Mouse (Mus musculus) lung, embryonic 16.5 days (tissue): ENCODE measurements around the gene Grid2. TPM values are rescaled to one million over a fixed set of nuclear protein-coding genes. Genes with fewer than 3 reads are reported as not detected.

Source experiments
- ATAC-seq: fragments of 200-750 bp; cut with Nextera tagmentation; 2 replicates; pipeline ENCODE4 v1.8.0; 2017; ENCODE audit warnings: low read depth, mild to moderate bottlenecking, moderate library complexity
- H3K27ac ChIP-seq: fragments of 300-500 bp; sonication (generic); 2 replicates; pipeline ENCODE4 v1.5.1; 2014; ENCODE audit warnings: mild to moderate bottlenecking, control low read depth, low read length
- H3K27me3 ChIP-seq: fragments of 300-500 bp; sonication (generic); 2 replicates; pipeline ENCODE4 v1.6.1; 2014; ENCODE audit warnings: low read depth, low read length, mixed read lengths; ENCODE audit not compliant: control insufficient read depth, insufficient read depth
- H3K36me3 ChIP-seq: fragments of 300-500 bp; sonication (generic); 2 replicates; pipeline ENCODE4 v1.6.1; 2014; ENCODE audit warnings: low read length; ENCODE audit not compliant: control insufficient read depth, insufficient read depth
- H3K4me1 ChIP-seq: fragments of 300-500 bp; sonication (generic); replicated peaks from 2 replicates; pipeline ENCODE4 v1.6.1; 2014; ENCODE audit warnings: low read length, mixed read lengths; ENCODE audit not compliant: control insufficient read depth, insufficient read depth
- H3K4me2 ChIP-seq: fragments of 300-500 bp; sonication (generic); 2 replicates; pipeline ENCODE4 v1.6.1; 2014; ENCODE audit warnings: low read depth, low read length, control low read depth
- H3K4me3 ChIP-seq: fragments of 300-500 bp; sonication (generic); 2 replicates; pipeline ENCODE4 v1.5.1; 2014; ENCODE audit warnings: mild to moderate bottlenecking, low read length, control low read depth
- H3K9ac ChIP-seq: fragments of 300-500 bp; sonication (generic); 2 replicates; pipeline ENCODE4 v1.6.1; 2014; ENCODE audit warnings: low read length, control low read depth
- H3K9me3 ChIP-seq: fragments of 300-500 bp; sonication (generic); 2 replicates; pipeline ENCODE4 v1.6.1; 2016; ENCODE audit warnings: low read length; ENCODE audit not compliant: control insufficient read depth
- WGBS: fragments of 180-500 bp; shearing (Covaris S2); extraction: QIAGEN DNeasy Blood & Tissue Kit; methylation state at CpG from one replicate; pipeline ENCODE4 v1.1.7; 2014; 5-methylcytosine and 5-hydroxymethylcytosine counted together
- polyA plus RNA-seq: library from polyadenylated mRNA; unstranded; fragments of >200 nt; fragmentation: Nextera tagmentation; extraction: Ambion mirVana; gene quantifications from 2 replicates; pipeline ENCODE4 v1.2.1, GENCODE M21; 2015

Gene Grid2
- polyA plus RNA-seq, 1 experiment from 2014 or later, result 1.1 TPM

DNA sequence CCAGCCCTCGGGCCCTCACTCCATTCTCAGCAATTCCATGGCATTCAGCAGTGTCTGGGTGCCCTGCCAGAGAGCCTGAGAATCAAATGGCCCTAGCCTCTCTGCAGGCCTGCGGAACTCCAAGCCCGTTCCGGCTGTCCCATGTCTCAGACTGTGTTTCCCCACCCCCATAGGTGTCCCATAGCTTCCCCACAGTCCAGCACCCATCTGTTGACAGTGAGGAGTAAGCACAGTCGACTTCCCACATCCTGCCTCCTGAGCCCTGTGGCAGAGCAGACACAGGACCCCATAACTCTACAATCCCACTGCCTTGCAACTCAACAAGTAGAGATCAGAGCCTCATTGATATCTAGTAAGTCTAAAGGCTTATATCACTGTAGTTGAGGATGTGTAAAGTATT, 1192.5 kb downstream of the Grid2 start:
- Histone ChIP-seq H3K4me1 (no peaks in the 10 kb centered on the region), H3K9me3 (no peaks in the 10 kb centered on the region), H3K36me3 (no peaks in the 10 kb centered on the region), H3K4me2 (no peak overlapping the region), H3K4me3 (no peak overlapping the region), H3K27ac (no peak overlapping the region), H3K27me3 (no peaks in the 10 kb centered on the region), H3K9ac (no peak overlapping the region)
- ATAC-seq, result no peak
- WGBS, result 72% methylated on average over 5 of the region's 5 CpGs

GRCm38 (mm10) chr6:64448864-64449355, 1193.2 kb downstream of the Grid2 start:
- no peak for ATAC-seq
- WGBS, result 64% methylated on average over 4 of the region's 4 CpGs
- no peak overlapping the region for H3K4me2 ChIP-seq
- no peaks in the 10 kb centered on the region for H3K9me3 ChIP-seq
- H3K36me3 ChIP-seq, result no peaks in the 10 kb centered on the region
- H3K4me1 ChIP-seq, result no peaks in the 10 kb centered on the region
- no peaks in the 10 kb centered on the region for H3K27me3 ChIP-seq
- H3K27ac ChIP-seq, result no peak overlapping the region
- no peak overlapping the region for H3K9ac ChIP-seq
- H3K4me3 ChIP-seq, result no peak overlapping the region

DNA sequence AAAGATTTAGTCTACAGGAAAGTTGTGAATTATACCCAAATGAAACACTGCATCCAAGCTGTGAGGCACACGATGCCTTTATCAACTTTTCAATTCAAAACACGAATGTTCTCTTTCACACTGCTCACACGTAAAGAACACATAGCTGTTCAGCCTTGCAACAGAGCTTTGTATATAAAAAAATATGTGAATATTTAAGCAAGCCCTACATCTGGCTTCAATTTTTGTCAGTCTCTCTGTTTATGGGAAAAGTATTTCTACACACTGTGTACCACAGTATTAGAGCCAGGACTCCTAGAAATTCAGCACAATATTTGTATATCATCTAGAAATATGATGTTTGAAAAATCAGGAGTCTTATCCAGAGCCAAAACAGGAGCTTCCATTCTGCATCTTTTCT, 1195.1 kb downstream of the Grid2 start:
- no peaks in the 10 kb centered on the region for H3K27me3 ChIP-seq
- H3K9me3 ChIP-seq, result no peaks in the 10 kb centered on the region
- no peaks in the 10 kb centered on the region for H3K36me3 ChIP-seq
- no peak overlapping the region for H3K4me2 ChIP-seq
- no peaks in the 10 kb centered on the region for H3K4me1 ChIP-seq
- H3K27ac ChIP-seq, result no peak overlapping the region
- ATAC-seq, result peak; percentile 51; the same call in 1 of the 2 replicates
- H3K4me3 ChIP-seq, result no peak overlapping the region
- 64% methylated on average over 3 of the region's 3 CpGs for WGBS
- H3K9ac ChIP-seq, result no peak overlapping the region

- ATAC-seq, result no peak
- no peaks in the 10 kb centered on the region for H3K36me3 ChIP-seq
- no peak overlapping the region for H3K4me3 ChIP-seq
- no peak overlapping the region for H3K4me2 ChIP-seq
- no peaks in the 10 kb centered on the region for H3K9me3 ChIP-seq
- WGBS, result 79% methylated on average over 3 of the region's 3 CpGs
- H3K27me3 ChIP-seq, result no peaks in the 10 kb centered on the region
- no peak overlapping the region for H3K9ac ChIP-seq
- no peak overlapping the region for H3K27ac ChIP-seq
- no peaks in the 10 kb centered on the region for H3K4me1 ChIP-seq
Observed at GRCm38 (mm10) chr6:64479884-64480283, 1224.2 kb downstream of the Grid2 start.

DNA sequence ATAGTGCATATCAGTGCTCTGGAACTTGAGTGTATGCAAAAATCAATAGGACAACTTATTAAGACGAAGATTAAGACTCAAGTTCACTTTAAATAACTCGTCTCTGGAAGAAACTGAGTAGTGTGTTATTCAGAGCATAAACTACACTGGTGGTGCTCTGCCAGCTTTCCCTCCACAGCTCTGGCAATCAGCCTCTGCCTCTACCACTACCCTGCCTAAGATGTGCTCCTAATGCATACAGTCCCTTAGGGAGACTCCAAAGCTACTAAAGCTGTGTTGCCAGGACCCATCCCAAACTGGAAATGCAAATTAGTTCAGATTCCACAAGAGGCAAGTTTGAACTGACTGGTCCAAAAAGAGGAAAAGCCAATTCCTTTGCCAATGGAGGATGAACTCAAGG, 1224.9 kb downstream of the Grid2 start:
- no peaks in the 10 kb centered on the region for H3K27me3 ChIP-seq
- H3K27ac ChIP-seq, result no peak overlapping the region
- no peak for ATAC-seq
- no peak overlapping the region for H3K4me2 ChIP-seq
- no peaks in the 10 kb centered on the region for H3K4me1 ChIP-seq
- no peaks in the 10 kb centered on the region for H3K9me3 ChIP-seq
- no peak overlapping the region for H3K4me3 ChIP-seq
- 71% methylated on average over 2 of the region's 2 CpGs for WGBS
- no peak overlapping the region for H3K9ac ChIP-seq
- H3K36me3 ChIP-seq, result no peaks in the 10 kb centered on the region

DNA sequence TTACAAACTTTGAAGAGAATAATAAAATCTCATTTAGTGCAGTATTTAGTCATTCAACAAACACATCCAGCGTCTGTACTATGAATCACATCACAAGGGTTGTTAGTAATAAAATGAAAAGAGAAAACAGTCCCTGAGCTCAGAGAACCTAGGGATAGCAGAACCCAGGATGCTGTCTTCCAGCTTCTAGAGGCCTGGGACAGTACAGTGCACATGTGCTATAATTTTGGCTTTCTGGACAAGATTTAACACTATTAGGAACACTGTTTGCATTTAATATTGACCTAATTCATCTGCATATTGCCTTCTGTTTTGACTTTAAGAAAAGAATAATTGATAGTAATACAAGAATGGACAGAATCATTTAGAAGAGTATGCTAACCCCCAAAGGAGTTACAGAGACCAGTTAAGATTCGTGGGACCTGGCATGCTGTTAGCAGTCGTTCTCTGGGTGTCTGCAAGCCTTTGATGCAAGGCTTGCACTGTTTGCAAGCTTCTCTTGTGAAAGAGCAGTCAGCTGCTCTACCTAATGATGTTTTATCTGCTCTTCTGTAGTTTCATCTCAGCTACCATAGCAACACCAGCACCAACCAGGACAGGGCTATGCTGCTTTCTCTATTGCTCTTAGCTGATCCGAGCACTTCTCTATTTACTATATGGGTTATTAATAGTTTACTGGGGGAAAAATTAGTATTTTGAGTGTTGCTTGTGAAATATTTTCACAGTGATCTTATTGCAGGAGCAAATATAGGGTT, 1234.8 kb downstream of the Grid2 start:
- no peaks in the 10 kb centered on the region for H3K36me3 ChIP-seq
- no peak for ATAC-seq
- H3K4me2 ChIP-seq, result no peak overlapping the region
- no peaks in the 10 kb centered on the region for H3K9me3 ChIP-seq
- WGBS, result 59% methylated on average over 4 of the region's 4 CpGs
- H3K27ac ChIP-seq, result no peak overlapping the region
- no peak overlapping the region for H3K4me3 ChIP-seq
- no peaks in the 10 kb centered on the region for H3K27me3 ChIP-seq
- H3K4me1 ChIP-seq, result no peaks in the 10 kb centered on the region
- no peak overlapping the region for H3K9ac ChIP-seq

GRCm38 (mm10) chr6:64504394-64504793, 1248.7 kb downstream of the Grid2 start:
- no peaks in the 10 kb centered on the region for H3K9me3 ChIP-seq
- ATAC-seq, result no peak
- WGBS, result 43% methylated on average over 1 of the region's 1 CpGs

DNA sequence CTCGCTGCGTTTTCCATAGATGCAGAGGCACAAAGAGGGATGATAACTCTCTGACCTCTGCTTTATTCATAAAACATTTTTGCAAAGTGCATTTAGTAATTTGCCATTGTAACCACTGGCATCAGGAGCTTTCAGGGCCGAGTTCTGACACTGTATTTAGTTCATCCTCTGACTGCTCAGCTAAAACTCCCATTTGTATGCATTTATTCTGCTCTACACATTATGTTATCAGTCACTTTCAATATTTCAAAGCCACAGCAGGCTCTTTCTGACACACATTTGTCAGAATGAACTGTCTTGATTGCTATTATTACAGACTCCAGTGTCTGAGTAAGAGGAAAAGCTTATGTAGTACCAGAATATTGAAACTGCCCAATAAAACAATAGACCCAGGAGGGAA, 1286.5 kb downstream of the Grid2 start:
- H3K4me1 ChIP-seq, result no peaks in the 10 kb centered on the region
- no peak for ATAC-seq
- H3K4me3 ChIP-seq, result no peak overlapping the region
- H3K9ac ChIP-seq, result no peak overlapping the region
- WGBS, result 54% methylated on average over 3 of the region's 3 CpGs
- H3K9me3 ChIP-seq, result no peaks in the 10 kb centered on the region
- H3K27ac ChIP-seq, result no peak overlapping the region
- no peak overlapping the region for H3K4me2 ChIP-seq
- H3K27me3 ChIP-seq, result no peaks in the 10 kb centered on the region
- H3K36me3 ChIP-seq, result no peaks in the 10 kb centered on the region

More at GRCm38 (mm10) chr6:64504394-64504793, 1248.7 kb downstream of the Grid2 start:
- Histone ChIP-seq H3K9ac (no peak overlapping the region), H3K27me3 (no peaks in the 10 kb centered on the region), H3K4me2 (no peak overlapping the region), H3K4me1 (no peaks in the 10 kb centered on the region), H3K4me3 (no peak overlapping the region), H3K36me3 (no peaks in the 10 kb centered on the region), H3K27ac (no peak overlapping the region)

DNA sequence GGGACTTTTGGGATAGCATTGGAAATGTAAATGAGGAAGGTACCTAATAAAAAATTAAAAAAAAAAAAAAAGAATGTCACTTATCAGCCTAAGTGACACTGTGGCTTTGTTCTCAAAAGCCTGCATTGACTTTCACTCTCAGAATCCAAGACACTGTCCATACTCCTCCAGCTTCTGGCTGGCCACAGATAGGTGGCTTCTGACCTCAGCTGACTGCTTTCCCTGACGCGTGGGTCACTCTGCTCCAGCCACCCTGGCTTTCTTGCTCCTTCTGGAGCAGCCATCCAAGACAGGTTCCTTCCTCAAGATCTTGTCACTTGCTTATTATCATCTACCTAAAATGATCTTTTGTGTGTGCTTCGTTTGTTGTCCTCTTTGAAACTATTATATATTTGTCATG, 1298.0 kb downstream of the Grid2 start:
- no peaks in the 10 kb centered on the region for H3K4me1 ChIP-seq
- ATAC-seq, result no peak
- no peak overlapping the region for H3K27ac ChIP-seq
- no peak overlapping the region for H3K4me3 ChIP-seq
- H3K9me3 ChIP-seq, result no peaks in the 10 kb centered on the region
- no peaks in the 10 kb centered on the region for H3K36me3 ChIP-seq
- no peaks in the 10 kb centered on the region for H3K27me3 ChIP-seq
- no peak overlapping the region for H3K4me2 ChIP-seq
- H3K9ac ChIP-seq, result no peak overlapping the region
- WGBS, result 69% methylated on average over 3 of the region's 3 CpGs
